Comparison of ENCODE assay signal across 15 mouse cellular contexts in the genomic region with DNA sequence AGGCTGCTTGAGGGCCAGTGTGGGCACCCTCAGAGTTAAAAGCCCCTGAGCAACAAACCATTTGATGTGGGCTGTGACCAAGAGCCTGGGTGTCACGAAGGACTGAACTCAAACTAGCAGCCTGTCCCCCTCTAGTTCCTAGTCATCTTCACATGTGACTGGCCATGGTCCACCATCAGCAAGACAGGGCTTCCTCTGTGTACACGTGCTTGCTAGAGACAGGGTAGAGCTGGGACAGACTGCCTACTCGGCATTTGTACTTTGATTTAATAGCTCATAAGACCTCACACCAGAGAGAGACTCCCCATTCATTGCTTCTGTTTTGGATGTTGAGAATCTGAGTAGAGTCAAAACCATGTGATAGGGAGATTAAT. TPM values are rescaled to one million over a fixed set of nuclear protein-coding genes. Genes with fewer than 3 reads are reported as not detected.
DNase-seq lines count a peak whose midpoint lies in the region; ATAC-seq and TF ChIP-seq lines count a peak whose summit lies in the region.
"Had no signal": no experiment of that assay in that cellular context is flagged by ENCODE, and none has a peak within 500 bp of the region (broad histone marks: within the 10 kb centered on the region; RNA-seq: fewer than 3 reads in every experiment).

No protein-coding gene starts in this region.

- H3K4me3 ChIP-seq in lung, embryonic 14.5 days (ENCODE audit: low read depth, low read length): no peak overlapping the region
- H3K4me3 ChIP-seq in intestine, embryonic 15.5 days (replicated peaks): no peak overlapping the region
- H3K4me3 ChIP-seq in stomach, embryonic 16.5 days (replicated peaks; ENCODE audit: low read length): no peak overlapping the region
- H3K4me3 ChIP-seq in midbrain, postnatal 0 days (ENCODE audit: low read depth, low read length): no peak overlapping the region
- H3K4me3 ChIP-seq in lung, adult 2 months (replicated peaks; ENCODE audit: extremely low read depth, low read depth, low read length): no peak overlapping the region
- H3K4me3 ChIP-seq: lung, embryonic 15.5 days; midbrain, embryonic 15.5 days had no signal

- no peaks in the 10 kb centered on the region for H3K9me3 ChIP-seq in lung, embryonic 14.5 days (ENCODE audit: low read depth, low read length)
- no peaks in the 10 kb centered on the region for H3K9me3 ChIP-seq in intestine, embryonic 15.5 days
- H3K9me3 ChIP-seq in stomach, embryonic 16.5 days (replicated peaks; ENCODE audit: control insufficient read depth, low read length): no peaks in the 10 kb centered on the region
- H3K9me3 ChIP-seq in midbrain, postnatal 0 days (ENCODE audit: low read length): no peaks in the 10 kb centered on the region
- H3K9me3 ChIP-seq: lung, embryonic 15.5 days; midbrain, embryonic 15.5 days had no signal

- no peak for ATAC-seq in lung, embryonic 14.5 days (ENCODE audit: insufficient read depth)
- ATAC-seq in intestine, embryonic 15.5 days: no peak
- ATAC-seq in stomach, embryonic 16.5 days (ENCODE audit: insufficient read depth, low FRiP score): no peak
- no peak for ATAC-seq in midbrain, postnatal 0 days (ENCODE audit: low FRiP score)
- ATAC-seq: forebrain, embryonic 14.5 days; midbrain, embryonic 15.5 days had no signal

- H3K4me2 ChIP-seq in lung, embryonic 14.5 days: no peak overlapping the region
- H3K4me2 ChIP-seq in intestine, embryonic 15.5 days (replicated peaks): no peak overlapping the region
- H3K4me2 ChIP-seq in stomach, embryonic 16.5 days (ENCODE audit: low read depth, low read length): no peak overlapping the region
- H3K4me2 ChIP-seq in midbrain, postnatal 0 days (ENCODE audit: low read depth, low read length, poor library complexity, severe bottlenecking): no peak overlapping the region
- H3K4me2 ChIP-seq: lung, embryonic 15.5 days; midbrain, embryonic 15.5 days had no signal

- DNase-seq in lung, embryonic 14.5 days: no peak
- no peak for DNase-seq in lung, postnatal 4 days
- DNase-seq in kidney, postnatal 25 days: peak; percentile 31 to 73
- DNase-seq in midbrain, postnatal 0 days (ENCODE audit: low spot score): no peak
- no peak for DNase-seq in lung, adult 2 months
- DNase-seq: adrenal gland, postnatal 25 days; cerebellum, adult 11 months; gastrocnemius, postnatal 25 days; heart, postnatal 14 days; right cerebral cortex, postnatal 25 days had no signal

- WGBS in lung, embryonic 14.5 days: 45% methylated on average over 3 of the region's 3 CpGs
- WGBS in intestine, embryonic 15.5 days: 56% methylated on average over 3 of the region's 3 CpGs
- 50% methylated on average over 3 of the region's 3 CpGs for WGBS in stomach, embryonic 16.5 days
- 80% methylated on average over 3 of the region's 3 CpGs for WGBS in midbrain, postnatal 0 days
- 59% methylated on average over 3 of the region's 3 CpGs for WGBS in lung, adult 2 months

- H3K27ac ChIP-seq in lung, embryonic 14.5 days (ENCODE audit: low read depth): peak overlapping the region; percentile 55; the same call in 1 of the 2 replicates
- H3K27ac ChIP-seq in intestine, embryonic 15.5 days: peak overlapping the region; percentile 72; the same call in 1 of the 2 replicates
- H3K27ac ChIP-seq in stomach, embryonic 16.5 days (ENCODE audit: low read length): peak overlapping the region; percentile 73
- H3K27ac ChIP-seq in midbrain, postnatal 0 days (ENCODE audit: low read depth, low read length): no peak overlapping the region
- H3K27ac ChIP-seq: lung, embryonic 15.5 days; midbrain, embryonic 15.5 days had no signal

- TF ChIP-seq CTCF in lung, embryonic 14.5 days (IDR thresholded peaks at IDR 0.05; ENCODE audit: low read depth): no peak
- no peak for TF ChIP-seq CTCF in midbrain, postnatal 0 days (IDR thresholded peaks at IDR 0.05)
- TF ChIP-seq CTCF in lung, adult 2 months (IDR thresholded peaks at IDR 0.05; ENCODE audit: insufficient read depth, low read length): no peak

- peaks cover 53% of the 10 kb centered on the region for H3K4me1 ChIP-seq in lung, embryonic 14.5 days (ENCODE audit: insufficient read depth)
- H3K4me1 ChIP-seq in intestine, embryonic 15.5 days (replicated peaks): peaks cover 38% of the 10 kb centered on the region
- H3K4me1 ChIP-seq in stomach, embryonic 16.5 days (ENCODE audit: control insufficient read depth, insufficient read depth, low read length): peaks cover 65% of the 10 kb centered on the region
- H3K4me1 ChIP-seq in midbrain, postnatal 0 days (ENCODE audit: insufficient read depth, low read length): peaks cover 10% of the 10 kb centered on the region
- no peaks in the 10 kb centered on the region; the same call in none of the 2 replicates for H3K4me1 ChIP-seq in lung, adult 2 months (ENCODE audit: control insufficient read depth, insufficient read depth, low read length)

- H3K36me3 ChIP-seq in lung, embryonic 14.5 days (ENCODE audit: insufficient read depth): no peaks in the 10 kb centered on the region
- H3K36me3 ChIP-seq in intestine, embryonic 15.5 days: no peaks in the 10 kb centered on the region
- no peaks in the 10 kb centered on the region for H3K36me3 ChIP-seq in stomach, embryonic 16.5 days (ENCODE audit: control insufficient read depth, insufficient read depth, low read length)
- no peaks in the 10 kb centered on the region for H3K36me3 ChIP-seq in midbrain, postnatal 0 days (ENCODE audit: insufficient read depth, low read length)
- H3K36me3 ChIP-seq: lung, embryonic 15.5 days; midbrain, embryonic 15.5 days had no signal

- H3K9ac ChIP-seq in lung, embryonic 14.5 days: no peak overlapping the region
- H3K9ac ChIP-seq in intestine, embryonic 15.5 days: no peak overlapping the region
- H3K9ac ChIP-seq in stomach, embryonic 16.5 days (ENCODE audit: low read length): peak overlapping the region; percentile 22; the same call in 1 of the 2 replicates
- H3K9ac ChIP-seq in midbrain, postnatal 0 days (replicated peaks; ENCODE audit: low read length, poor library complexity, severe bottlenecking): no peak overlapping the region
- H3K9ac ChIP-seq: lung, embryonic 15.5 days; midbrain, embryonic 15.5 days had no signal

- no peak for TF ChIP-seq POLR2A in lung, adult 2 months (IDR thresholded peaks at IDR 0.05; ENCODE audit: borderline replicate concordance, extremely low read depth, low read depth, low read length)

- H3K27me3 ChIP-seq in lung, embryonic 14.5 days (ENCODE audit: insufficient read depth, low read length): no peaks in the 10 kb centered on the region
- no peaks in the 10 kb centered on the region for H3K27me3 ChIP-seq in intestine, embryonic 15.5 days (replicated peaks)
- H3K27me3 ChIP-seq in stomach, embryonic 16.5 days (ENCODE audit: control insufficient read depth, insufficient read depth, low read length): no peaks in the 10 kb centered on the region
- no peaks in the 10 kb centered on the region for H3K27me3 ChIP-seq in midbrain, postnatal 0 days (ENCODE audit: insufficient read depth, low read length)
- H3K27me3 ChIP-seq: lung, embryonic 15.5 days; midbrain, embryonic 15.5 days had no signal

RNA-seq across cellular contexts. Expression of a gene that starts 27.1 kb away (rescaled TPM):
- polyA plus RNA-seq in lung, embryonic 14.5 days (2014; fragmentation: Nextera tagmentation; extraction: Ambion mirVana): 23.9 and 27.3 TPM in 2 replicates
- 10.0 and 10.3 TPM in 2 replicates for polyA plus RNA-seq in intestine, embryonic 15.5 days (2015; fragmentation: Nextera tagmentation; extraction: Ambion mirVana)
- 14.2 and 14.5 TPM in 2 replicates for polyA plus RNA-seq in stomach, embryonic 16.5 days (2015; fragmentation: Nextera tagmentation; extraction: Ambion mirVana)
- 62.9 and 79.2 TPM in 2 replicates for total RNA-seq in midbrain, postnatal 0 days (2014; rRNA removed)
- 18.4 and 19.4 TPM in 2 replicates for polyA plus RNA-seq in midbrain, postnatal 0 days (2015; fragmentation: Nextera tagmentation; extraction: Ambion mirVana)
- 223 and 262 TPM in 2 replicates for polyA plus RNA-seq in lung, adult 2 months (2012; rRNA removed)

Comparison
In these comparisons a context has a peak if more than half of its experiments do, and no peak if none do; other contexts are left out.
1. DNase-seq: peak in kidney, postnatal 25 days (2 of 2); none in lung, embryonic 14.5 days (single experiment), lung, postnatal 4 days (0 of 2), midbrain, postnatal 0 days (single experiment) and lung, adult 2 months (single experiment).